Mouse (Mus musculus): ENCODE data around the gene Bst2.

- TF ChIP-seq CTCF (IDR thresholded peaks at IDR 0.05; ENCODE audit: borderline replicate concordance, insufficient read depth, low read depth, low read length): no peak
- TF ChIP-seq POLR2A (IDR thresholded peaks at IDR 0.05; ENCODE audit: borderline replicate concordance, insufficient read depth, low read length): no peak
These were observed 37.2 kb upstream of the Bst2 start for GRCm38 (mm10) chr8:71574426-71574825.
